Mouse (Mus musculus) forebrain, embryonic 12.5 days (tissue): ENCODE results near the gene Il31ra. TPM values are rescaled to one million over a fixed set of nuclear protein-coding genes. Genes with fewer than 3 reads are reported as not detected.

Experiments used
- ATAC-seq: fragments of 200-750 bp; cut with Nextera tagmentation; 2 replicates; pipeline ENCODE4 v1.8.0; 2017; ENCODE audit warnings: moderate TSS enrichment; ENCODE audit not compliant: low FRiP score
- H3K27ac ChIP-seq: fragments of 300-500 bp; sonication (generic); 2 replicates; pipeline ENCODE4 v1.5.1; 2016; ENCODE audit warnings: mild to moderate bottlenecking
- H3K27me3 ChIP-seq: fragments of 300-500 bp; sonication (generic); 2 replicates; pipeline ENCODE4 v1.6.1; 2016; ENCODE audit warnings: mild to moderate bottlenecking
- H3K36me3 ChIP-seq: fragments of 300-500 bp; sonication (generic); replicated peaks from 2 replicates; pipeline ENCODE4 v1.6.1; 2016; ENCODE audit warnings: mild to moderate bottlenecking
- H3K4me1 ChIP-seq: fragments of 300-500 bp; sonication (generic); 2 replicates; pipeline ENCODE4 v1.6.1; 2016
- H3K4me2 ChIP-seq: fragments of 300-500 bp; sonication (generic); 2 replicates; pipeline ENCODE4 v1.6.1; 2016; ENCODE audit warnings: mild to moderate bottlenecking, moderate library complexity
- H3K4me3 ChIP-seq: fragments of 300-500 bp; sonication (generic); replicated peaks from 2 replicates; pipeline ENCODE4 v1.5.1; 2016; ENCODE audit warnings: mild to moderate bottlenecking
- H3K9ac ChIP-seq: fragments of 300-500 bp; sonication (generic); 2 replicates; pipeline ENCODE4 v1.6.1; 2016; ENCODE audit warnings: mild to moderate bottlenecking
- H3K9me3 ChIP-seq: fragments of 300-500 bp; sonication (generic); 2 replicates; pipeline ENCODE4 v1.6.1; 2016
- WGBS: fragments of 180-500 bp; shearing (Covaris S2); methylation state at CpG from one replicate; pipeline ENCODE4 v1.1.7; 2016; 5-methylcytosine and 5-hydroxymethylcytosine counted together
- polyA plus RNA-seq: library from polyadenylated mRNA; unstranded; fragments of >200 nt; fragmentation: Nextera tagmentation; extraction: Ambion mirVana; gene quantifications from 2 replicates; pipeline ENCODE4 v1.2.1, GENCODE M21; 2016

The Il31ra gene
- polyA plus RNA-seq, 1 experiment from 2014 or later: 0.06 TPM

GRCm38 (mm10) chr13:112514546-112514945 lies 79.6 kb downstream of the Il31ra start:
- Histone ChIP-seq H3K27ac (no peak overlapping the region), H3K9ac (no peak overlapping the region), H3K27me3 (no peaks in the 10 kb centered on the region), H3K4me2 (no peak overlapping the region), H3K4me3 (no peak overlapping the region), H3K36me3 (no peaks in the 10 kb centered on the region), H3K9me3 (peaks cover 6% of the 10 kb centered on the region; the same call in 1 of the 2 replicates), H3K4me1 (no peaks in the 10 kb centered on the region)
- ATAC-seq: no peak
- WGBS: 90% methylated on average over 1 of the region's 1 CpGs

- Histone ChIP-seq H3K4me3 (no peak overlapping the region), H3K27ac (no peak overlapping the region), H3K9ac (no peak overlapping the region), H3K4me2 (no peak overlapping the region), H3K36me3 (no peaks in the 10 kb centered on the region), H3K9me3 (peaks cover 2% of the 10 kb centered on the region; the same call in 1 of the 2 replicates), H3K27me3 (no peaks in the 10 kb centered on the region), H3K4me1 (no peaks in the 10 kb centered on the region)
- 90% methylated on average over 5 of the region's 5 CpGs for WGBS
- no peak for ATAC-seq
Observed at GRCm38 (mm10) chr13:112512824-112513223, 81.3 kb downstream of the Il31ra start.

GRCm38 (mm10) chr13:112511810-112512209 lies 82.3 kb downstream of the Il31ra start:
- H3K9ac ChIP-seq: no peak overlapping the region
- WGBS: 90% methylated on average over 7 of the region's 7 CpGs
- no peaks in the 10 kb centered on the region for H3K9me3 ChIP-seq
- no peaks in the 10 kb centered on the region for H3K4me1 ChIP-seq
- ATAC-seq: no peak
- H3K4me3 ChIP-seq: no peak overlapping the region
- H3K27me3 ChIP-seq: no peaks in the 10 kb centered on the region
- H3K27ac ChIP-seq: no peak overlapping the region
- H3K4me2 ChIP-seq: no peak overlapping the region
- H3K36me3 ChIP-seq: 0 out of 2 replicates have a peak, but pooled peaks cover 5% of the 10 kb centered on the region

GRCm38 (mm10) chr13:112511261-112511660 lies 82.9 kb downstream of the Il31ra start:
- H3K9me3 ChIP-seq: no peaks in the 10 kb centered on the region
- H3K4me3 ChIP-seq: no peak overlapping the region
- no peak overlapping the region for H3K4me2 ChIP-seq
- H3K27me3 ChIP-seq: no peaks in the 10 kb centered on the region
- H3K9ac ChIP-seq: no peak overlapping the region
- ATAC-seq: no peak
- peaks cover 7% of the 10 kb centered on the region; the same call in 1 of the 2 replicates for H3K36me3 ChIP-seq
- 88% methylated on average over 11 of the region's 11 CpGs for WGBS
- no peak overlapping the region for H3K27ac ChIP-seq
- no peaks in the 10 kb centered on the region for H3K4me1 ChIP-seq

- H3K27me3 ChIP-seq: no peaks in the 10 kb centered on the region
- WGBS: 94% methylated on average over 19 of the region's 19 CpGs
- no peaks in the 10 kb centered on the region for H3K9me3 ChIP-seq
- no peak for ATAC-seq
- no peak overlapping the region for H3K4me2 ChIP-seq
- no peak overlapping the region for H3K4me3 ChIP-seq
- H3K27ac ChIP-seq: no peak overlapping the region
- H3K36me3 ChIP-seq: peaks cover 12% of the 10 kb centered on the region; the same call in 1 of the 2 replicates
- no peaks in the 10 kb centered on the region for H3K4me1 ChIP-seq
- no peak overlapping the region for H3K9ac ChIP-seq
Observed at GRCm38 (mm10) chr13:112510437-112511212, 83.5 kb downstream of the Il31ra start.

- Histone ChIP-seq H3K4me2 (no peak overlapping the region), H3K27me3 (no peaks in the 10 kb centered on the region), H3K36me3 (peaks cover 23% of the 10 kb centered on the region), H3K4me1 (no peaks in the 10 kb centered on the region), H3K4me3 (no peak overlapping the region), H3K9ac (no peak overlapping the region), H3K27ac (no peak overlapping the region), H3K9me3 (no peaks in the 10 kb centered on the region)
- ATAC-seq: peak; percentile 70; the same call in 1 of the 2 replicates
- WGBS: 26% methylated on average over 4 of the region's 4 CpGs
Observed at GRCm38 (mm10) chr13:112509465-112509864, 84.7 kb downstream of the Il31ra start.

GRCm38 (mm10) chr13:112508487-112508886 lies 85.7 kb downstream of the Il31ra start:
- no peak overlapping the region for H3K4me3 ChIP-seq
- ATAC-seq: no peak
- H3K9ac ChIP-seq: no peak overlapping the region
- no peaks in the 10 kb centered on the region for H3K4me1 ChIP-seq
- H3K9me3 ChIP-seq: no peaks in the 10 kb centered on the region
- H3K27ac ChIP-seq: no peak overlapping the region
- H3K4me2 ChIP-seq: no peak overlapping the region
- peaks cover 32% of the 10 kb centered on the region for H3K36me3 ChIP-seq
- WGBS: 74% methylated on average over 5 of the region's 5 CpGs
- no peaks in the 10 kb centered on the region for H3K27me3 ChIP-seq

- H3K9me3 ChIP-seq: no peaks in the 10 kb centered on the region
- no peak overlapping the region for H3K9ac ChIP-seq
- H3K27ac ChIP-seq: no peak overlapping the region
- H3K4me3 ChIP-seq: no peak overlapping the region
- 85% methylated on average over 13 of the region's 13 CpGs for WGBS
- H3K36me3 ChIP-seq: peaks cover 38% of the 10 kb centered on the region
- ATAC-seq: no peak
- H3K4me1 ChIP-seq: no peaks in the 10 kb centered on the region
- H3K27me3 ChIP-seq: no peaks in the 10 kb centered on the region
- H3K4me2 ChIP-seq: no peak overlapping the region
Observed at GRCm38 (mm10) chr13:112507691-112508090, 86.5 kb downstream of the Il31ra start.

- H3K27me3 ChIP-seq: no peaks in the 10 kb centered on the region
- no peaks in the 10 kb centered on the region for H3K4me1 ChIP-seq
- no peak for ATAC-seq
- H3K9ac ChIP-seq: no peak overlapping the region
- no peak overlapping the region for H3K4me3 ChIP-seq
- 87% methylated on average over 13 of the region's 13 CpGs for WGBS
- no peaks in the 10 kb centered on the region for H3K9me3 ChIP-seq
- no peak overlapping the region for H3K27ac ChIP-seq
- H3K4me2 ChIP-seq: no peak overlapping the region
- H3K36me3 ChIP-seq: peaks cover 42% of the 10 kb centered on the region
Observed at GRCm38 (mm10) chr13:112506766-112507165, 87.4 kb downstream of the Il31ra start.

GRCm38 (mm10) chr13:112505436-112505835 lies 88.7 kb downstream of the Il31ra start:
- Histone ChIP-seq H3K4me1 (no peaks in the 10 kb centered on the region), H3K36me3 (peaks cover 54% of the 10 kb centered on the region), H3K27ac (no peak overlapping the region), H3K4me2 (no peak overlapping the region), H3K27me3 (no peaks in the 10 kb centered on the region), H3K4me3 (no peak overlapping the region), H3K9ac (no peak overlapping the region), H3K9me3 (no peaks in the 10 kb centered on the region)
- WGBS: 90% methylated on average over 6 of the region's 6 CpGs
- no peak for ATAC-seq

GRCm38 (mm10) chr13:112503846-112504245 lies 90.3 kb downstream of the Il31ra start:
- Histone ChIP-seq H3K27ac (no peak overlapping the region), H3K36me3 (peaks cover 66% of the 10 kb centered on the region), H3K27me3 (no peaks in the 10 kb centered on the region), H3K9me3 (no peaks in the 10 kb centered on the region), H3K4me2 (no peak overlapping the region), H3K4me1 (no peaks in the 10 kb centered on the region), H3K4me3 (no peak overlapping the region), H3K9ac (no peak overlapping the region)
- 95% methylated on average over 13 of the region's 13 CpGs for WGBS
- ATAC-seq: no peak

- Histone ChIP-seq H3K27ac (no peak overlapping the region), H3K9ac (no peak overlapping the region), H3K4me3 (no peak overlapping the region), H3K9me3 (no peaks in the 10 kb centered on the region), H3K36me3 (peaks cover 73% of the 10 kb centered on the region), H3K4me2 (no peak overlapping the region), H3K4me1 (no peaks in the 10 kb centered on the region), H3K27me3 (no peaks in the 10 kb centered on the region)
- ATAC-seq: no peak
- WGBS: 95% methylated on average over 9 of the region's 9 CpGs
Observed at GRCm38 (mm10) chr13:112500466-112500865, 93.7 kb downstream of the Il31ra start.

GRCm38 (mm10) chr13:112500027-112500426 lies 94.1 kb downstream of the Il31ra start:
- no peak overlapping the region for H3K4me3 ChIP-seq
- ATAC-seq: no peak
- no peaks in the 10 kb centered on the region for H3K27me3 ChIP-seq
- H3K36me3 ChIP-seq: peaks cover 69% of the 10 kb centered on the region
- no peak overlapping the region for H3K9ac ChIP-seq
- H3K4me2 ChIP-seq: no peak overlapping the region
- WGBS: 94% methylated on average over 4 of the region's 4 CpGs
- H3K9me3 ChIP-seq: no peaks in the 10 kb centered on the region
- no peak overlapping the region for H3K27ac ChIP-seq
- H3K4me1 ChIP-seq: no peaks in the 10 kb centered on the region
